Mouse (Mus musculus): ENCODE data around the gene Oosp2.

- no peak for TF ChIP-seq CTCF (IDR thresholded peaks at IDR 0.05; ENCODE audit: control insufficient read depth, insufficient read depth, insufficient read length)
- TF ChIP-seq MYOG (IDR thresholded peaks at IDR 0.05; ENCODE audit: control insufficient read depth, extremely low read depth, insufficient read length) = no peak
- no peak for TF ChIP-seq USF1 (IDR thresholded peaks at IDR 0.05; ENCODE audit: low read depth)
- TF ChIP-seq MAX (IDR thresholded peaks at IDR 0.05) = no peak
Measured at GRCm38 (mm10) chr19:11611541-11611945, 48.8 kb downstream of the Oosp2 start.

All from C2C12 (cell line).